16 mouse cellular contexts compared by ENCODE assay signal in the genomic region with DNA sequence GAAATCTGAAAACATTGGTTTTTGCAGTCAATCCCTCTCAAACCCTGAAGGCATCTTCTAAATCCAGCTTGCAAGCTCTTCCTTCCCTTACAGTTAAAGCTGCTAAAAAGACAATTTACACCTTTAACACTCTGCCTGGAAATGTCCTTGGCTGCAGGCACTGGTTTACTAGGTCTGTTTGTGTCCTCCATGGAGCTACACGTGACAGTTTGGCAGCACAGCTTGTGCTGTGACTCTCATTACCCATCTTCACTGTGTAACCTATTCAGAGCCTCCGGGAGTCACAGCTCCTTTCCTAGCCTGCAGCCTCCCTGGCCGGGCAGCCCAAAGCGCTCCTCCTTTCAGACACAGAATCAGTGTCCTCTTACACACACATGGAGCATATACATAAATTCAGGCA. TPM values are rescaled to one million over a fixed set of nuclear protein-coding genes. Genes with fewer than 3 reads are reported as not detected.
DNase-seq lines count a peak whose midpoint lies in the region.
"Had no signal": no experiment of that assay in that cellular context is flagged by ENCODE, and none has a peak within 500 bp of the region (broad histone marks: within the 10 kb centered on the region; RNA-seq: fewer than 3 reads in every experiment).

No protein-coding gene starts in this region.

- peak; percentile 20 to 23 for DNase-seq in cerebellum, adult 18-20 months
- no peak for DNase-seq in cerebellum, adult 9-11 months
- peak; percentile 22 to 29 for DNase-seq in heart, adult 9 months (ENCODE audit: low spot score in 2 of 2)
- DNase-seq in heart, postnatal 4 days: no peak
- DNase-seq in kidney, adult 9 months: peak; percentile 61
- DNase-seq in kidney, postnatal 14 days: no peak
- peak; percentile 70 for DNase-seq in brain, adult 2 months (ENCODE audit: low read depth, low spot score)
- DNase-seq: adrenal gland, adult 8-10 months; cerebellum, adult 11 months; cerebellum, postnatal 25 days; embryo, embryonic 11 days; lung, adult 2 months; midbrain, embryonic 14.5 days; right cerebral cortex, postnatal 14 days; spleen, adult 18-20 months; thymus, postnatal 25 days had no signal

RNA-seq across cellular contexts. Expression of a gene that starts 8.5 kb away (rescaled TPM):
- total RNA-seq in heart, postnatal 4 days (2021): 10 to 100 TPM; 11.3 to 15.0 TPM

Comparison
In these comparisons a context has a peak if more than half of its experiments do, and no peak if none do; other contexts are left out.
1. DNase-seq: peak in cerebellum, adult 18-20 months (2 of 2), heart, adult 9 months (2 of 2), kidney, adult 9 months (single experiment) and brain, adult 2 months (single experiment); none in cerebellum, adult 9-11 months (single experiment), heart, postnatal 4 days (single experiment) and kidney, postnatal 14 days (single experiment).